Mouse (Mus musculus) neutrophil, adult 5-6 weeks (primary cell): Measurements from ENCODE around the gene Cd3d. TPM values are rescaled to one million over a fixed set of nuclear protein-coding genes. Genes with fewer than 3 reads are reported as not detected.

ENCODE experiments used
- ATAC-seq: fragments of 151-379, 151-347 bp; 2 replicates; pipeline ENCODE4 v1.8.0; 2017; ENCODE audit warnings: mild to moderate bottlenecking, moderate TSS enrichment; ENCODE audit not compliant: insufficient number of reproducible peaks, poor library complexity, low FRiP score, severe bottlenecking; ENCODE audit errors: extremely low read depth
- total RNA-seq: library from RNA; stranded (forward); fragments of 200-1000 nt; gene quantifications from 2 replicates; pipeline ENCODE4 v1.2.3, GENCODE M21; 2017

Cd3d gene
- total RNA-seq, 1 experiment from 2014 or later = 21.4 TPM

DNA sequence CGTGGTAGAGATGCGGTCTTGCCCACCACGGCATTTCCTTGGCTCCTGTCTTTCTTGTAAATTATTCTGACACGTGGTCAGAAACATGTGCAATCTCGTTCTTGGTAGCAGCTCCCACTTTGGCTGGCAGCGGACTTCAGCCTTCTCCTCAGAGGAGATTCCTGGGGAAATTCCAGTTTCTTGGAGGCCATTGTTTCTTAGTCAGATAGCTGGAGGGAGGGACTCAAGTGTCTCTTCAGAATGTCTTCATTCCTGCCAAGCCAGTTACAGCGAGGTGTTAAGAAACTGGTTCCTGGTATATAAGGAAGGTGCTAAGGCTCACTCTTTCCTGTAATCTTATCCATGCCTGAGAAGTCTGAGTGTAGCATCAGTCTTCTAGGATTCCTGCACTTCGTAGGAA lies 45.8 kb downstream of the Cd3d start:
- ATAC-seq = no peak

- ATAC-seq = peak; percentile 44; the same call in 1 of the 2 replicates
Observed at GRCm38 (mm10) chr9:45030341-45030740, 48.8 kb downstream of the Cd3d start.

DNA sequence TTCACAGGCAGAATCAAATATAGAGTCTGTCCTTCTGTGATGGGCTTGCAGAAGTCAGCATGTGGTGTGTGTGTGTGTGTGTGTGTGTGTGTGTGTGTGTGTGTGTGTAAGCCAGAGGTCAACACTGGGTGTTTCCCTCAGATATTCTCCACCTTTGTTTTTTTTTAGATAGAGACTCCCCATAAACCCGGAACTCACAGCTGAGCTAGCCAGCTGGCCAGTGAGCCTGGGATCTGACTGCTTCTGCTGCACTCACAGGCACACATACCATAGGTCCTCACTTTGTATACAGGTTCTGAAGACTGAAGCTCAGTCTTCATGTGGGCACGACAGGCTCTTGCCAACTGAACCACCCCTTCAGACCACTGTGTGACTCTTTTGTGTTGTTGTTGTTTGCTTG lies 50.7 kb downstream of the Cd3d start:
- ATAC-seq = no peak

DNA sequence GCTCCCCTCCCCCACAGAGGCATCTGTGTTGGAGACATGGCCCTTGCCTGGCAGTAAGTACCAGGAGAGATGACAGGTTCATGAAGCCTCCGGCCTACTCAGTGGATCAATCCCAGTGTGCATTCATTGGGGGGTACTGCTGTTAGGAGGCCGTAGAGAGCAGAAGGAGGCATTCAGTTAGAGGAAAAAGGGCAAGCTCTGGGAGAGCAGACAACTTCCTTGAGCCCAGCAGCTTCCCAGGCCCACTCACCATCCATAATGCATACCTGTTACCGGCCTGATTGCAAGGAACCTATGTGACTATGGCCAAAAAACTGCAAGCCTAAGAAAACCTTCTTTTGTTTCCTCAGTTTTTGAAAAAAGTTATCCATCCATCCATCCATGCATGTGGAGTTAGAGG lies 52.9 kb downstream of the Cd3d start:
- no peak for ATAC-seq

Other genes with a start within 250 kb of the Cd3d start
- gene Phldb1, start 246.6 kb upstream of the Cd3d start, total RNA-seq = 0.25 TPM in 1 of 2 replicates, not detected in the other
- gene Arcn1, start 213.9 kb upstream of the Cd3d start, total RNA-seq = 130 and 132 TPM in 2 replicates
- gene Ift46, start 213.9 kb upstream of the Cd3d start, total RNA-seq = 49.6 and 51.0 TPM in 2 replicates
- gene Tmem25, start 182.5 kb upstream of the Cd3d start, total RNA-seq = 0.25 TPM in 1 of 2 replicates, not detected in the other
- gene Ttc36, start 178.7 kb upstream of the Cd3d start, total RNA-seq = 0.93 and 1.4 TPM in 2 replicates
- gene Kmt2a, start 100.5 kb upstream of the Cd3d start, total RNA-seq = 56.5 and 64.5 TPM in 2 replicates
- gene Atp5l, start 61.0 kb upstream of the Cd3d start, total RNA-seq = 48.6 and 74.2 TPM in 2 replicates
- 45.8 and 48.0 TPM in 2 replicates for gene Ube4a, start 16.2 kb upstream of the Cd3d start, total RNA-seq
- 81.3 and 90.1 TPM in 2 replicates for gene Cd3g, start 1.4 kb upstream of the Cd3d start, total RNA-seq
- gene Cd3e, start 27.8 kb downstream of the Cd3d start, total RNA-seq = 14.1 and 18.3 TPM in 2 replicates
- gene Mpzl2, start 58.0 kb downstream of the Cd3d start, total RNA-seq = 0.23 and 0.49 TPM in 2 replicates
- 49.8 and 51.6 TPM in 2 replicates for gene Mpzl3, start 73.4 kb downstream of the Cd3d start, total RNA-seq
- gene Jaml, start 97.4 kb downstream of the Cd3d start, total RNA-seq = 282 and 323 TPM in 2 replicates
- gene Scn2b, start 136.0 kb downstream of the Cd3d start, total RNA-seq = 0.49 and 1.0 TPM in 2 replicates
- 0.35 and 0.49 TPM in 2 replicates for gene Scn4b, start 156.6 kb downstream of the Cd3d start, total RNA-seq
- gene BC049352, start 200.2 kb downstream of the Cd3d start, total RNA-seq = 0.49 and 0.81 TPM in 2 replicates
- gene Tmprss4, start 222.3 kb downstream of the Cd3d start, total RNA-seq = 0.70 and 0.74 TPM in 2 replicates